9 mouse cellular contexts compared by ENCODE assay signal in the genomic region with DNA sequence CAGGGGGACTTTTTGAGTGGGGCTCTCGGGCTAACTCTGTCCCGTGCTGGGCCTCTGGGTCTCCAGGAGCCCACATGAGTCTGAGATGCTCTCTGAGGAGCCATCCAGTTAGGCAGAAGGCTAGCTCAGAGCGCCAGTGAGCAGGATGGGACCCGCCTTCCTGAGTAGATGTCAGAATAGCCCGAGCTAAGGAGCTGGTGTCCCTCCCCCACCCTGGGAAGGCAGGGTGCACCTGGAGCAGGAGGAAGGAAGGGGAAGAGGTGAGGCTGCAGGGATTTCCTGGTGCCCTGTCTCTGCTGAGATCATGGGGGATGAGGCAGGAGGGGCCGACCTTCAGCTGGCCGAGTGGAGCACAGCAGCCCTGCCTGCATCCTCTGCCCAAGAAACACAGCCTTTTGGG. TPM values are rescaled to one million over a fixed set of nuclear protein-coding genes. Genes with fewer than 3 reads are reported as not detected.
DNase-seq lines count a peak whose midpoint lies in the region; ATAC-seq and TF ChIP-seq lines count a peak whose summit lies in the region.
"Had no signal": no experiment of that assay in that cellular context is flagged by ENCODE, and none has a peak within 500 bp of the region (broad histone marks: within the 10 kb centered on the region; RNA-seq: fewer than 3 reads in every experiment).

No protein-coding gene starts in this region.

- ATAC-seq in heart, postnatal 0 days (ENCODE audit: insufficient read depth, low read depth) = peak; percentile 45
- 0 out of 2 replicates have a peak, but pooled peaks have one; percentile 12 for ATAC-seq in midbrain, embryonic 16.5 days

- H3K4me1 ChIP-seq in spleen, adult 2 months (ENCODE audit: control insufficient read depth, insufficient read depth, insufficient read length) = peaks cover 21% of the 10 kb centered on the region; the same call in 1 of the 2 replicates
- H3K4me1 ChIP-seq in heart, postnatal 0 days (ENCODE audit: control insufficient read depth, insufficient read depth) = peaks cover 11% of the 10 kb centered on the region
- peaks cover 57% of the 10 kb centered on the region for H3K4me1 ChIP-seq in limb, embryonic 10.5 days
- H3K4me1 ChIP-seq in midbrain, embryonic 16.5 days (ENCODE audit: control insufficient read depth, insufficient read depth, low read length) = 0 out of 2 replicates have a peak, but pooled peaks cover 3% of the 10 kb centered on the region

- 39% methylated on average over 7 of the region's 7 CpGs for WGBS in spleen, adult 2 months
- 41% methylated on average over 7 of the region's 7 CpGs for WGBS in heart, postnatal 0 days
- 48% methylated on average over 7 of the region's 7 CpGs for WGBS in limb, embryonic 10.5 days
- WGBS in midbrain, embryonic 16.5 days = 59% methylated on average over 7 of the region's 7 CpGs

- no peak for DNase-seq in spleen, adult 2 months (ENCODE audit: low read depth in 1 of 2, low spot score in 2 of 2)
- no peak for DNase-seq in spleen, postnatal 4 days (ENCODE audit: low spot score in 2 of 2)
- DNase-seq in heart, postnatal 0 days (ENCODE audit: low spot score) = no peak
- no peak for DNase-seq in limb, embryonic 10.5 days (ENCODE audit: low spot score)
- DNase-seq in layer of hippocampus, postnatal 10 days (ENCODE audit: low spot score in 2 of 2) = no peak
- DNase-seq in frontal cortex, postnatal 14 days (ENCODE audit: low spot score in 2 of 2) = no peak
- no peak for DNase-seq in spleen, postnatal 10 days (ENCODE audit: low spot score in 2 of 2)

- H3K9ac ChIP-seq in heart, postnatal 0 days (replicated peaks; ENCODE audit: low read depth, low read length) = peak overlapping the region; percentile 43
- H3K9ac ChIP-seq in midbrain, embryonic 16.5 days (ENCODE audit: low read depth, low read length) = 0 out of 2 replicates have a peak overlapping the region, but pooled peaks have one; percentile 14

- peak overlapping the region; percentile 34; the same call in 1 of the 2 replicates for H3K4me3 ChIP-seq in spleen, adult 2 months (ENCODE audit: extremely low read depth, insufficient read depth, insufficient read length)
- peak overlapping the region; percentile 51 for H3K4me3 ChIP-seq in heart, postnatal 0 days (ENCODE audit: low read depth, low read length)
- H3K4me3 ChIP-seq in limb, embryonic 10.5 days = peak overlapping the region; percentile 52
- no peak overlapping the region for H3K4me3 ChIP-seq in midbrain, embryonic 16.5 days (ENCODE audit: low read depth, low read length)

- H3K4me2 ChIP-seq in heart, postnatal 0 days (ENCODE audit: low read depth, low read length) = peak overlapping the region; percentile 53
- H3K4me2 ChIP-seq in midbrain, embryonic 16.5 days (ENCODE audit: low read length) = peak overlapping the region; percentile 6; the same call in 1 of the 2 replicates

- H3K9me3 ChIP-seq in heart, postnatal 0 days (replicated peaks; ENCODE audit: control insufficient read depth, low read length) = no peaks in the 10 kb centered on the region
- no peaks in the 10 kb centered on the region for H3K9me3 ChIP-seq in limb, embryonic 10.5 days (replicated peaks)
- no peaks in the 10 kb centered on the region for H3K9me3 ChIP-seq in midbrain, embryonic 16.5 days (replicated peaks; ENCODE audit: control insufficient read depth, low read length, poor library complexity, severe bottlenecking)

- TF ChIP-seq CTCF in spleen, adult 2 months (IDR thresholded peaks at IDR 0.05; ENCODE audit: extremely low read depth, insufficient read depth, insufficient read length, insufficient replicate concordance) = no peak
- TF ChIP-seq CTCF in heart, postnatal 0 days (IDR thresholded peaks at IDR 0.05; ENCODE audit: low read depth) = no peak

- no peaks in the 10 kb centered on the region for H3K27me3 ChIP-seq in spleen, adult 2 months (ENCODE audit: control insufficient read depth, insufficient read depth, low read length)
- H3K27me3 ChIP-seq in heart, postnatal 0 days (ENCODE audit: control insufficient read depth, insufficient read depth, low read length) = no peaks in the 10 kb centered on the region
- H3K27me3 ChIP-seq in limb, embryonic 10.5 days (ENCODE audit: low read depth, poor library complexity, severe bottlenecking) = no peaks in the 10 kb centered on the region
- no peaks in the 10 kb centered on the region for H3K27me3 ChIP-seq in midbrain, embryonic 16.5 days (ENCODE audit: control insufficient read depth, insufficient read depth, low read depth, low read length)

- peak; percentile 97 for TF ChIP-seq EP300 in heart, postnatal 0 days (IDR thresholded peaks at IDR 0.05; ENCODE audit: low read depth)

- H3K27ac ChIP-seq in spleen, adult 2 months (ENCODE audit: insufficient read depth, low read length) = peak overlapping the region; percentile 49
- peak overlapping the region; percentile 87 for H3K27ac ChIP-seq in heart, postnatal 0 days (ENCODE audit: low read depth)
- H3K27ac ChIP-seq in limb, embryonic 10.5 days = peak overlapping the region; percentile 81
- H3K27ac ChIP-seq in midbrain, embryonic 16.5 days (ENCODE audit: low read length) = no peak overlapping the region
- H3K27ac ChIP-seq: macrophage had no signal

- no peak for TF ChIP-seq POLR2A in spleen, adult 2 months (IDR thresholded peaks at IDR 0.05; ENCODE audit: low read depth, low read length)

- peaks cover 26% of the 10 kb centered on the region for H3K36me3 ChIP-seq in spleen, adult 2 months (ENCODE audit: control insufficient read depth, insufficient read depth, low read length)
- H3K36me3 ChIP-seq in heart, postnatal 0 days (replicated peaks; ENCODE audit: control insufficient read depth, insufficient read depth, low read length) = no peaks in the 10 kb centered on the region
- no peaks in the 10 kb centered on the region for H3K36me3 ChIP-seq in limb, embryonic 10.5 days
- H3K36me3 ChIP-seq in midbrain, embryonic 16.5 days (ENCODE audit: control insufficient read depth, insufficient read depth, low read length) = no peaks in the 10 kb centered on the region

RNA-seq across cellular contexts. Expression of gene Sh2d3c, which starts 7.6 kb away (rescaled TPM):
- 136 and 175 TPM in 2 replicates for polyA plus RNA-seq in spleen, adult 2 months (2012; rRNA removed)
- total RNA-seq in heart, postnatal 0 days (2014; rRNA removed; ENCODE audit: low replicate concordance) = 17.0 and 26.2 TPM in 2 replicates
- 22.9 and 24.2 TPM in 2 replicates for polyA plus RNA-seq in heart, postnatal 0 days (2015; fragmentation: Nextera tagmentation; extraction: Ambion mirVana)
- polyA plus RNA-seq in limb, embryonic 10.5 days (2016; fragmentation: Nextera tagmentation; extraction: Ambion mirVana) = 16.2 and 20.9 TPM in 2 replicates
- 51.1 and 59.3 TPM in 2 replicates for polyA plus RNA-seq in midbrain, embryonic 16.5 days (2015; fragmentation: Nextera tagmentation; extraction: Ambion mirVana)
- total RNA-seq in layer of hippocampus, postnatal 10 days (2021) = 10 to 100 TPM; 34.7 to 40.3 TPM

RNA-seq across cellular contexts. Expression of gene 6330409D20Rik, which starts 12.4 kb away (rescaled TPM):
- polyA plus RNA-seq in spleen, adult 2 months (2012; rRNA removed) = 0.28 TPM in 1 of 2 replicates, not detected in the other
- total RNA-seq in heart, postnatal 0 days (2014; rRNA removed; ENCODE audit: low replicate concordance) = not detected in 2 replicates
- polyA plus RNA-seq in heart, postnatal 0 days (2015; fragmentation: Nextera tagmentation; extraction: Ambion mirVana) = 0.15 TPM in 1 of 2 replicates, not detected in the other
- polyA plus RNA-seq in limb, embryonic 10.5 days (2016; fragmentation: Nextera tagmentation; extraction: Ambion mirVana) = 0.14 TPM in 1 of 2 replicates, not detected in the other
- 3.2 and 3.5 TPM in 2 replicates for polyA plus RNA-seq in midbrain, embryonic 16.5 days (2015; fragmentation: Nextera tagmentation; extraction: Ambion mirVana)
- total RNA-seq in layer of hippocampus, postnatal 10 days (2021) = 1 to 10 TPM; 2.1 to 3.2 TPM
- polyA plus RNA-seq: macrophage had no signal

RNA-seq across cellular contexts. Expression of gene Cdk9, which starts 15.6 kb away (rescaled TPM):
- polyA plus RNA-seq in spleen, adult 2 months (2012; rRNA removed) = 125 and 154 TPM in 2 replicates
- 42.4 and 58.4 TPM in 2 replicates for total RNA-seq in heart, postnatal 0 days (2014; rRNA removed; ENCODE audit: low replicate concordance)
- 33.1 and 35.5 TPM in 2 replicates for polyA plus RNA-seq in heart, postnatal 0 days (2015; fragmentation: Nextera tagmentation; extraction: Ambion mirVana)
- polyA plus RNA-seq in limb, embryonic 10.5 days (2016; fragmentation: Nextera tagmentation; extraction: Ambion mirVana) = 156 and 160 TPM in 2 replicates
- polyA plus RNA-seq in midbrain, embryonic 16.5 days (2015; fragmentation: Nextera tagmentation; extraction: Ambion mirVana) = 61.3 and 67.3 TPM in 2 replicates
- total RNA-seq in layer of hippocampus, postnatal 10 days (2021) = 10 to 100 TPM; 86.8 to 92.1 TPM

RNA-seq across cellular contexts. Expression of gene Fpgs, which starts 24.5 kb away (rescaled TPM):
- 34.5 and 49.5 TPM in 2 replicates for polyA plus RNA-seq in spleen, adult 2 months (2012; rRNA removed)
- 13.6 and 14.5 TPM in 2 replicates for total RNA-seq in heart, postnatal 0 days (2014; rRNA removed; ENCODE audit: low replicate concordance)
- polyA plus RNA-seq in heart, postnatal 0 days (2015; fragmentation: Nextera tagmentation; extraction: Ambion mirVana) = 8.5 and 10.9 TPM in 2 replicates
- 31.6 and 35.4 TPM in 2 replicates for polyA plus RNA-seq in limb, embryonic 10.5 days (2016; fragmentation: Nextera tagmentation; extraction: Ambion mirVana)
- 21.1 and 23.5 TPM in 2 replicates for polyA plus RNA-seq in midbrain, embryonic 16.5 days (2015; fragmentation: Nextera tagmentation; extraction: Ambion mirVana)
- 10 to 100 TPM; 17.1 to 17.2 TPM for total RNA-seq in layer of hippocampus, postnatal 10 days (2021)

RNA-seq across cellular contexts. Expression of gene Tor2a, which starts 28.6 kb away (rescaled TPM):
- 46.5 and 81.1 TPM in 2 replicates for polyA plus RNA-seq in spleen, adult 2 months (2012; rRNA removed)
- total RNA-seq in heart, postnatal 0 days (2014; rRNA removed; ENCODE audit: low replicate concordance) = 34.6 and 65.3 TPM in 2 replicates
- polyA plus RNA-seq in heart, postnatal 0 days (2015; fragmentation: Nextera tagmentation; extraction: Ambion mirVana) = 27.5 and 28.5 TPM in 2 replicates
- polyA plus RNA-seq in limb, embryonic 10.5 days (2016; fragmentation: Nextera tagmentation; extraction: Ambion mirVana) = 52.9 and 61.1 TPM in 2 replicates
- 46.9 and 48.5 TPM in 2 replicates for polyA plus RNA-seq in midbrain, embryonic 16.5 days (2015; fragmentation: Nextera tagmentation; extraction: Ambion mirVana)
- total RNA-seq in layer of hippocampus, postnatal 10 days (2021) = 10 to 100 TPM; 28.9 to 32.9 TPM
